Mouse (Mus musculus) forebrain, embryonic 13.5 days (tissue): ENCODE results near the gene Srp14. TPM values are rescaled to one million over a fixed set of nuclear protein-coding genes. Genes with fewer than 3 reads are reported as not detected.

Source experiments
- ATAC-seq: fragments of 200-750 bp; cut with Nextera tagmentation; 2 replicates; pipeline ENCODE4 v1.8.0; 2017
- H3K27ac ChIP-seq: fragments of 300-500 bp; sonication (generic); 2 replicates; pipeline ENCODE4 v1.5.1; 2015; ENCODE audit warnings: inconsistent platforms, mild to moderate bottlenecking, moderate library complexity
- H3K27me3 ChIP-seq: fragments of 300-500 bp; sonication (generic); 2 replicates; pipeline ENCODE4 v1.6.1; 2015; ENCODE audit warnings: mild to moderate bottlenecking, inconsistent platforms
- H3K36me3 ChIP-seq: fragments of 300-500 bp; sonication (generic); 2 replicates; pipeline ENCODE4 v1.6.1; 2015; ENCODE audit warnings: mild to moderate bottlenecking, inconsistent platforms; ENCODE audit not compliant: poor library complexity, severe bottlenecking
- H3K4me1 ChIP-seq: fragments of 300-500 bp; sonication (generic); 2 replicates; pipeline ENCODE4 v1.6.1; 2015; ENCODE audit warnings: inconsistent platforms
- H3K4me2 ChIP-seq: fragments of 300-500 bp; sonication (generic); 2 replicates; pipeline ENCODE4 v1.6.1; 2015; ENCODE audit warnings: inconsistent platforms, mild to moderate bottlenecking, moderate library complexity
- H3K4me3 ChIP-seq: fragments of 300-500 bp; sonication (generic); 2 replicates; pipeline ENCODE4 v1.5.1; 2015; ENCODE audit warnings: mild to moderate bottlenecking, inconsistent platforms
- H3K9ac ChIP-seq: fragments of 300-500 bp; sonication (generic); 2 replicates; pipeline ENCODE4 v1.6.1; 2015; ENCODE audit warnings: mild to moderate bottlenecking, inconsistent platforms
- H3K9me3 ChIP-seq: fragments of 300-500 bp; sonication (generic); replicated peaks from 2 replicates; pipeline ENCODE4 v1.6.1; 2016; ENCODE audit warnings: inconsistent platforms
- WGBS: fragments of 180-500 bp; shearing (Covaris S2); methylation state at CpG from one replicate; pipeline ENCODE4 v1.1.7; 2015; 5-methylcytosine and 5-hydroxymethylcytosine counted together
- polyA plus RNA-seq: library from polyadenylated mRNA; unstranded; fragments of >200 nt; fragmentation: Nextera tagmentation; extraction: Ambion mirVana; gene quantifications from 2 replicates; pipeline ENCODE4 v1.2.1, GENCODE M21; 2015

Gene Srp14
- polyA plus RNA-seq, 1 experiment from 2014 or later, result 347 TPM

DNA sequence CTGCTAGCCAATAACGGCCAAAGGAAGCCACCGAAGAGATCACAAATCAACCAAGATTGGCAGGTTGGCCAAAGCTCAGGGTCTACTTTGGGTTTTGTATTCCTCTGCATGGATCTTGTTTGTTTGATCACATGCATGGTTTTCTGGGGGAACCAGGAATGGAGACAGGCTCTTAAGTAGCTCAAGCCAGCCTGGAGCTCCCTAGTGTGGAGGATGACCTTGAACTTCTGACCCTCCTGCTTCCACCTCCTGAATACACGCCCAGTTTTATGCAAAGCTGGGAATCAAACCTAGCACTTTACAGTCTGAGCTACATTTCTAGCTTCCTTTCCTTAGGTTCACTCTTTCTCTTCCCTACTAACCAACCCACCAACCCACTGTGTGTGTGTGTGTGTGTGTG, 5.9 kb upstream of the Srp14 start:
- Histone ChIP-seq H3K36me3 (no peaks in the 10 kb centered on the region), H3K4me2 (no peak overlapping the region), H3K4me3 (no peak overlapping the region), H3K9me3 (no peaks in the 10 kb centered on the region), H3K9ac (no peak overlapping the region), H3K4me1 (0 out of 2 replicates have a peak, but pooled peaks cover 5% of the 10 kb centered on the region), H3K27me3 (no peaks in the 10 kb centered on the region), H3K27ac (no peak overlapping the region)
- WGBS, result 78% methylated on average over 3 of the region's 3 CpGs
- ATAC-seq, result no peak

GRCm38 (mm10) chr2:118484386-118484898, 4.9 kb upstream of the Srp14 start:
- Histone ChIP-seq H3K27ac (no peak overlapping the region), H3K4me3 (no peak overlapping the region), H3K9ac (no peak overlapping the region), H3K36me3 (no peaks in the 10 kb centered on the region), H3K9me3 (no peaks in the 10 kb centered on the region), H3K4me2 (no peak overlapping the region), H3K4me1 (no peaks in the 10 kb centered on the region), H3K27me3 (no peaks in the 10 kb centered on the region)
- 87% methylated on average over 9 of the region's 9 CpGs for WGBS
- no peak for ATAC-seq

GRCm38 (mm10) chr2:118483032-118483431, 3.5 kb upstream of the Srp14 start:
- H3K4me2 ChIP-seq, result no peak overlapping the region
- ATAC-seq, result no peak
- WGBS, result 84% methylated on average over 5 of the region's 5 CpGs
- H3K9ac ChIP-seq, result no peak overlapping the region
- no peak overlapping the region for H3K27ac ChIP-seq
- H3K4me3 ChIP-seq, result no peak overlapping the region
- no peaks in the 10 kb centered on the region for H3K9me3 ChIP-seq
- no peaks in the 10 kb centered on the region for H3K27me3 ChIP-seq
- peaks cover 8% of the 10 kb centered on the region for H3K4me1 ChIP-seq
- no peaks in the 10 kb centered on the region for H3K36me3 ChIP-seq

DNA sequence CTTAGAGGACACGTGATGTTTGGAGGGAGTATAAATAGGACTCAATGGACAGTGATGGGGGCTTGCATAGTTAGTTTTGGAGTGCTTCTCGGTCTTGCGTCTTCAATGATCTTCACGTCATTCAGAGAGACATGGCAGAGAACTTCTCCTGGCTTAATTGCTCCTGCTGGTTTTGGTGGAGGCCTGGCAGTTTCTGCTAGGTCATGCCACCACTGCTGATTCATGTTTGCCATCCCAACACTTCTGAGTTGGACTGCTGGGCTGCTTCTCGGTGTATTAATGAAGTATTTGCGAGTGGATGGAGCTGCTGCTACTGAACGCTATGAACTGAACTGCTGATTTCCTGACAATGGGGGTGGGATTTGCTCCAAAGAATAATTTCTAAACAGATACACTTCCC, 1.4 kb upstream of the Srp14 start:
- no peak overlapping the region for H3K4me2 ChIP-seq

DNA sequence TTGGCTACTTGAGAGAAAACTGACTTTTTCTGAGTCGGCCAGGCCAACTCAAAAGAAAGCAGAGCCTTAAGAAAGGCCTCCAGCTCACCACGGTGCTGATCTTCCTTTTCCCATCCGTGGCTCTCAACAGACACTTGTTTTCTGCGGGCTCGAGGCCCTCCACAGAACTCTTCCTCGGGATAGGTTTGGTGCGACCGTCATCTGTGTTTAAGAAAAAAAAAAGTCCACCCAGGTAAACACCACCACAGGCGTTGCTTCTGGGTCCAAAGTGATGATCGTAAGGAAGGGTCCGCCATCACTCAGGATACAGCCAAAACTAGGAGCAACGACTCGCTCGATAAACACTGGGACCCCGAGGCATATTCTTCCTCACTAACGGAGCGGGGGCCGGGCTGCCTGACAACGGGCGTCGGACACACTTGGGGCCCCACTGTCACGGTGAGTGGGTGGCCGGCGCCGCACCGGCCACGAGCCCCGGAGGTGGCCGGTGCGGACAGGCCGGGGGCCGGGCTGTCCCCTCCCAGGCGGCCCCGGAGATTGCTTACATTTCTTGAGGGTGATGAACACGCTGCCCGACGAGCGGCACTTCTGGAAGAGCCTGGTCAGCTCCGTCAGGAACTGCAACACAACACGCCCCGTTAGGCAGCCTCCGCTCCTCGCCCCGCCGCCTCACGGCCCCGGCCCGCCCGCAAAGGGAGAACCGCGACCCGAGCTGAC, 520 bp downstream of the Srp14 start:
- Histone ChIP-seq H3K4me1 (peaks cover 14% of the 10 kb centered on the region), H3K9ac (peak overlapping the region; percentile 93), H3K27ac (peak overlapping the region; percentile 66; the same call in 1 of the 2 replicates), H3K4me3 (peak overlapping the region; percentile 93), H3K36me3 (peaks cover 31% of the 10 kb centered on the region), H3K27me3 (no peaks in the 10 kb centered on the region), H3K9me3 (no peaks in the 10 kb centered on the region), H3K4me2 (peak overlapping the region; percentile 89)
- WGBS, result 2% methylated on average over 52 of the region's 52 CpGs
- ATAC-seq, result no peak

More for the DNA sequence above, 1.4 kb upstream of the Srp14 start:
- Histone ChIP-seq H3K9ac (no peak overlapping the region), H3K4me1 (peaks cover 14% of the 10 kb centered on the region), H3K4me3 (no peak overlapping the region), H3K27me3 (no peaks in the 10 kb centered on the region), H3K36me3 (peaks cover 13% of the 10 kb centered on the region), H3K27ac (no peak overlapping the region), H3K9me3 (no peaks in the 10 kb centered on the region)
- 91% methylated on average over 7 of the region's 7 CpGs for WGBS
- no peak for ATAC-seq

DNA sequence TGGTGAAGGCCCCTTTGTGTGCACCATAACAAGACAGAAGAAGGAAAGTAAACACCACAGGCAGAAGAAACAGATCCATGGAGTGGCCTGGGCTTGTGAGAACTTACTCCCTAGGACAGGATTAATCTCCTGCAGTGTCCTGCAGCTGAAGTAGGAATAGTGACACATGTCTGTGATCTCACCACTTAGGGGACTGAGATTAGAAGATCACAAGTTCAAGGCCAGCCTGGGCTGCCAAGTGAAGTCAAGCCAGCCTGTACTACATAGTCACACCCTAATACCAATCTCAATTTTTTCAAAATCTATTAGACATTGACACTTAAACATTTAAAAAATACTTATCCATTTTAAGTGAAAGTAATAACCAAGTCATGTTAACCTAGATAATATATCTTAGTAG, 11.2 kb downstream of the Srp14 start:
- Histone ChIP-seq H3K36me3 (peaks cover 75% of the 10 kb centered on the region), H3K27ac (no peak overlapping the region), H3K4me1 (no peaks in the 10 kb centered on the region), H3K27me3 (no peaks in the 10 kb centered on the region), H3K9ac (no peak overlapping the region), H3K4me2 (no peak overlapping the region), H3K9me3 (no peaks in the 10 kb centered on the region), H3K4me3 (no peak overlapping the region)
- ATAC-seq, result no peak

- H3K4me3 ChIP-seq, result no peak overlapping the region
- no peak overlapping the region for H3K27ac ChIP-seq
- no peak for ATAC-seq
- no peaks in the 10 kb centered on the region for H3K9me3 ChIP-seq
- H3K36me3 ChIP-seq, result peaks cover 76% of the 10 kb centered on the region
- H3K9ac ChIP-seq, result no peak overlapping the region
- H3K4me2 ChIP-seq, result no peak overlapping the region
- 60% methylated on average over 1 of the region's 1 CpGs for WGBS
- no peaks in the 10 kb centered on the region for H3K4me1 ChIP-seq
- no peaks in the 10 kb centered on the region for H3K27me3 ChIP-seq
Measured at GRCm38 (mm10) chr2:118466601-118467000, 12.9 kb downstream of the Srp14 start.

DNA sequence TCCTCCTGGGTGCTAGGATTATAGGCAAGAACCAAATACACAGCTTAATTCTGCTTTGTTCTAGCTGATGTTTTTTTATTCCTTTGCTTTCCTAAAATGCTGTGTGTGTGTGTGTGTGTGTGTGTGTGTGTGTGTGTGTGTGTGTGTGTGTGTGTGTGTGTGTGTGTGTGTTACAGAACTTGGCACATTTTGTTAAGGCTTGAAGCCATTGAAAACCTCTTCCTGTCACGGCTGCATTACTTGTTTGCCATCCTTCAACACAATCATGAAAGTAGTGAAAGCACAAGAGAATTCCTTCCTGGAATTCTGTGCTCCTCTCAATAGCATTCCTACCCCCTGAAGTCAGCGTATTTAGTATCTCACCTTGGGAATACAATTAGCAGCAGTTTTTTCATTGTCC, 13.6 kb downstream of the Srp14 start:
- H3K9ac ChIP-seq, result no peak overlapping the region
- H3K27me3 ChIP-seq, result no peaks in the 10 kb centered on the region
- peaks cover 73% of the 10 kb centered on the region for H3K36me3 ChIP-seq
- H3K4me2 ChIP-seq, result no peak overlapping the region
- no peaks in the 10 kb centered on the region for H3K4me1 ChIP-seq
- H3K4me3 ChIP-seq, result no peak overlapping the region
- WGBS, result 46% methylated on average over 2 of the region's 2 CpGs
- no peaks in the 10 kb centered on the region for H3K9me3 ChIP-seq
- H3K27ac ChIP-seq, result no peak overlapping the region
- ATAC-seq, result no peak

DNA sequence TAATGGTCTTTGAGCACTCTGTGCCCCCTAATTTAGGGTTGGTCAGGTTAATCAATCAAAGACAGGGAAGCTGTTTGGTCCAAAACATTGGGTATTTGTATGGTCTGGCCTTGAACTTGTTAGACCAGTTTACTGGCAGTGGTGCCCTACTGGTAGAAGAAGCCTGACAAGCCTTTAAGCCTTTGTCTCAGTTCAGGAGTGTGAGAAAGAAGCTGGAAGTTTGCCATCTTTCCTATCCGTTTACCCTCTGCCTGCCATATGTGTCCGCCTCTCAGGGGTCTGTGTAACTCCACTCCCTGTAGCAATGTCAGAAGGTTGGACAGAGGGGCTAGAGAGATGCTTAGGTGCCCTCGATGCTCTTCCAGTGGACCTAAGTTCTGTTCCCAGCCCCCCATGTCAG, 15.1 kb downstream of the Srp14 start:
- no peaks in the 10 kb centered on the region for H3K27me3 ChIP-seq
- no peak overlapping the region for H3K27ac ChIP-seq
- H3K36me3 ChIP-seq, result peaks cover 66% of the 10 kb centered on the region
- 62% methylated on average over 3 of the region's 3 CpGs for WGBS
- ATAC-seq, result no peak
- no peak overlapping the region for H3K4me2 ChIP-seq
- no peaks in the 10 kb centered on the region for H3K4me1 ChIP-seq
- no peak overlapping the region for H3K9ac ChIP-seq
- H3K9me3 ChIP-seq, result no peaks in the 10 kb centered on the region
- no peak overlapping the region for H3K4me3 ChIP-seq

GRCm38 (mm10) chr2:118463480-118463879, 16.0 kb downstream of the Srp14 start:
- H3K4me2 ChIP-seq, result no peak overlapping the region
- 88% methylated on average over 5 of the region's 5 CpGs for WGBS
- no peak overlapping the region for H3K9ac ChIP-seq
- no peak for ATAC-seq
- no peak overlapping the region for H3K27ac ChIP-seq
- H3K9me3 ChIP-seq, result no peaks in the 10 kb centered on the region
- no peaks in the 10 kb centered on the region for H3K4me1 ChIP-seq
- no peak overlapping the region for H3K4me3 ChIP-seq
- H3K36me3 ChIP-seq, result peaks cover 57% of the 10 kb centered on the region
- H3K27me3 ChIP-seq, result no peaks in the 10 kb centered on the region

DNA sequence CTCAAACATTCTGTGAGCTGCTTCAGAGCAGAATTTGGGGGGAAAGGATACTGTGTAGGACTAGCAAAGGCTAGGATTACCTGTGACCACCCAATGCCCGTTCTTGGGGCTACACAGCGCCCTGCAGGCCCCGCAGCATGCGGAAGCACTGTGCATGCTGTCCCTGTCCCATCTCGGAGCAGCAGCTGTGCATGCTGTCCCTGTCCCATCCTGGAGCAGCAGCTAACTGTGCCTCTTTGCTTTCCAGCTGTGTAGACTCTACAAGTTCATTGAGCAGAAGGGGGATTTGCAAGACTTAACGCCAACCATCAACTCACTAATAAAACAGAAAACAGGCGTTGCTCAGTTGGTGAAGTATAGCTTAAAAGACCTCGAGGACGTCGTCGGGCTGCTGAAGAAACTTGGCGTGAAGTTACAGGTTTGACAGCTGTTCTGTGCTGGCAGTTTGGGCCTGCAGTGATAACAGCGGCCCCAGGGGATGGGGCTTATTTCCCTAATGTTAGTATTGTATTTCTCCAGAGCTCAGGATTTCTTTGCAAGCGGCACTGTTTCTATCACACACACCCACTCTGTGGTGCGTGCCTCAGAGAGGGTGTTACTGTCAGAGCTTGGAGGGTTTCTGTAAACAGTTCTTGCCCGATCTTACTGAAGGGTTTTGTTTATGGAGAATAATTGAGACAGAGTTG, 17.9 kb downstream of the Srp14 start:
- WGBS, result 74% methylated on average over 16 of the region's 16 CpGs
- Histone ChIP-seq H3K9ac (no peak overlapping the region), H3K4me2 (no peak overlapping the region), H3K36me3 (peaks cover 52% of the 10 kb centered on the region), H3K27me3 (no peaks in the 10 kb centered on the region), H3K4me3 (no peak overlapping the region), H3K27ac (no peak overlapping the region), H3K4me1 (0 out of 2 replicates have a peak, but pooled peaks cover 7% of the 10 kb centered on the region), H3K9me3 (no peaks in the 10 kb centered on the region)
- no peak for ATAC-seq

GRCm38 (mm10) chr2:118457463-118458261, 21.8 kb downstream of the Srp14 start:
- ATAC-seq, result peak; percentile 88
- H3K4me3 ChIP-seq, result no peak overlapping the region
- H3K4me1 ChIP-seq, result 0 out of 2 replicates have a peak, but pooled peaks cover 7% of the 10 kb centered on the region
- 74% methylated on average over 13 of the region's 13 CpGs for WGBS
- peaks cover 39% of the 10 kb centered on the region for H3K36me3 ChIP-seq
- peak overlapping the region; percentile 70 for H3K27ac ChIP-seq
- no peak overlapping the region for H3K4me2 ChIP-seq
- H3K9ac ChIP-seq, result no peak overlapping the region
- H3K27me3 ChIP-seq, result no peaks in the 10 kb centered on the region
- H3K9me3 ChIP-seq, result no peaks in the 10 kb centered on the region
